Mouse (Mus musculus) liver, embryonic 16.5 days (tissue): Measurements from ENCODE around the gene Crcp. TPM values are rescaled to one million over a fixed set of nuclear protein-coding genes. Genes with fewer than 3 reads are reported as not detected.

Experiments used
- ATAC-seq: fragments of 200-750 bp; cut with Nextera tagmentation; 2 replicates; pipeline ENCODE4 v1.8.0; 2017; ENCODE audit warnings: low read depth, mild to moderate bottlenecking, moderate number of reproducible peaks, moderate library complexity
- H3K27ac ChIP-seq: fragments of 300-500 bp; sonication (generic); 2 replicates; pipeline ENCODE4 v1.5.1; 2014; ENCODE audit warnings: mild to moderate bottlenecking, low read length
- H3K27me3 ChIP-seq: fragments of 300-500 bp; sonication (generic); 2 replicates; pipeline ENCODE4 v1.6.1; 2014; ENCODE audit warnings: low read depth, low read length, mixed read lengths; ENCODE audit not compliant: control insufficient read depth, insufficient read depth
- H3K36me3 ChIP-seq: fragments of 300-500 bp; sonication (generic); 2 replicates; pipeline ENCODE4 v1.6.1; 2014; ENCODE audit warnings: mild to moderate bottlenecking; ENCODE audit not compliant: control insufficient read depth, insufficient read depth
- H3K4me1 ChIP-seq: fragments of 300-500 bp; sonication (generic); 2 replicates; pipeline ENCODE4 v1.6.1; 2014; ENCODE audit warnings: low read depth, low read length, mixed read lengths; ENCODE audit not compliant: control insufficient read depth
- H3K4me2 ChIP-seq: fragments of 300-500 bp; sonication (generic); 2 replicates; pipeline ENCODE4 v1.6.1; 2014; ENCODE audit warnings: low read depth, low read length, mixed read lengths
- H3K4me3 ChIP-seq: fragments of 300-500 bp; sonication (generic); 2 replicates; pipeline ENCODE4 v1.5.1; 2014; ENCODE audit warnings: low read depth, mild to moderate bottlenecking, low read length
- H3K9ac ChIP-seq: fragments of 300-500 bp; sonication (generic); 2 replicates; pipeline ENCODE4 v1.6.1; 2014; ENCODE audit warnings: low read depth, low read length
- H3K9me3 ChIP-seq: fragments of 300-500 bp; sonication (generic); replicated peaks from 2 replicates; pipeline ENCODE4 v1.6.1; 2016; ENCODE audit warnings: low read length; ENCODE audit not compliant: control insufficient read depth
- WGBS: fragments of 180-500 bp; shearing (Covaris S2); extraction: QIAGEN DNeasy Blood & Tissue Kit; methylation state at CpG from one replicate; pipeline ENCODE4 v1.1.7; 2014; ENCODE audit not compliant: insufficient replicate concordance; 5-methylcytosine and 5-hydroxymethylcytosine counted together
- polyA plus RNA-seq: library from polyadenylated mRNA; unstranded; fragments of >200 nt; fragmentation: Nextera tagmentation; extraction: Ambion mirVana; gene quantifications from 2 replicates; pipeline ENCODE4 v1.2.1, GENCODE M21; 2015

Crcp gene
- polyA plus RNA-seq, 1 experiment from 2014 or later: 17.8 TPM

DNA sequence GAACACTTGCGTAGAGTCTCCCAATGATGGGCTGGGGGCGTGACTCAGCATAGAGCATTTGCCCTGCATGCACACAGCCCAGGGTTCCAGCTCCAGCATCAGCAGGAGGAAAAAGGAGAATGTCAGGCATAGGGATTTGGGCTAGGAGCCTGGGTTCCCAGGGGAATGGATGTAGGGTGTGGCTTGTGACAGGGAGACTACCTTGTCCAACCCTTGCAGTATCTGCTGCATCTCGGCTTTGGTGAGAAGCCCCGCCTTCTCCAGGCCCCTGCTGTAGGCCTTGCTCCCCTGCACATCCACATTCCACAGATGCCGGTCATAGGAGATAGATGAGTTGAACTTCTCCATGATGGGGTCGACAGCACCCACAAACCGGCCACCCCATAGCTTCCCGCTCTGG is 9.6 kb upstream of the Crcp start:
- Histone ChIP-seq H3K27me3 (no peaks in the 10 kb centered on the region), H3K27ac (no peak overlapping the region), H3K9ac (no peak overlapping the region), H3K36me3 (peaks cover 9% of the 10 kb centered on the region; the same call in 1 of the 2 replicates), H3K4me2 (no peak overlapping the region), H3K4me1 (peaks cover 24% of the 10 kb centered on the region), H3K9me3 (no peaks in the 10 kb centered on the region), H3K4me3 (no peak overlapping the region)
- WGBS: 71% methylated on average over 8 of the region's 8 CpGs
- ATAC-seq: no peak

DNA sequence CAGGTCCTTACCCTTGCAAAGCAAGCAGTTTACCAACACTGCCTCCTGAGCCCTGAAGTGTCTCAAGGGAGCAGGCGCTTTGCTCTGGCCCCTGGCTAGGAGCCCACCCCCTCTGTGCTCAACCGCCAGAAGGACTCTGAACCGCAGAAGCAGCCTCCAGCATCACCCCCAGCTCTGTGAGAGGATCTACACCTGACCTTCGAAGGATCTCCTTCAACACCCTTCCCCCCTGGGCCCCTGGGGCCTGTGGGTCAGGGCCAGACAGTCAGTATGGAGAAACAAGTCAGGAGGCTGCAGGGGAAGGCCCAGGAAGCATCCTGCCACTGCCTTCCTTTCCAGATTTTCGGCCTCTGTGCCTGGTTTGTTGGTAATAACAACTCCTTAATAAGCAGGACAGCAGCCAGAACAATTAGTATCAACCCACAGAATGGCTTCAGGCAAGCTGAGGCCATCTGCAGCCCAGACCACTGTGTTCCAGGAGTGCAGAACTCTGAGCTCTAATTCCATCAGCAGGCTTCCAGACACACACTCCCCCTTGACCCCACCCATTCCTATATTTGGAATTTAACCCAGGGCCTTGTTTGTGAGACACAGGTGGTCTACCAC is 7.6 kb upstream of the Crcp start:
- H3K4me1 ChIP-seq: peaks cover 25% of the 10 kb centered on the region
- H3K4me2 ChIP-seq: no peak overlapping the region; the same call in 1 of the 2 replicates
- H3K9ac ChIP-seq: 0 out of 2 replicates have a peak overlapping the region, but pooled peaks have one; percentile 19
- H3K27me3 ChIP-seq: no peaks in the 10 kb centered on the region
- WGBS: 56% methylated on average over 5 of the region's 5 CpGs
- no peak overlapping the region for H3K27ac ChIP-seq
- H3K9me3 ChIP-seq: no peaks in the 10 kb centered on the region
- H3K36me3 ChIP-seq: 0 out of 2 replicates have a peak, but pooled peaks cover under 1% of the 10 kb centered on the region
- H3K4me3 ChIP-seq: no peak overlapping the region
- ATAC-seq: no peak

DNA sequence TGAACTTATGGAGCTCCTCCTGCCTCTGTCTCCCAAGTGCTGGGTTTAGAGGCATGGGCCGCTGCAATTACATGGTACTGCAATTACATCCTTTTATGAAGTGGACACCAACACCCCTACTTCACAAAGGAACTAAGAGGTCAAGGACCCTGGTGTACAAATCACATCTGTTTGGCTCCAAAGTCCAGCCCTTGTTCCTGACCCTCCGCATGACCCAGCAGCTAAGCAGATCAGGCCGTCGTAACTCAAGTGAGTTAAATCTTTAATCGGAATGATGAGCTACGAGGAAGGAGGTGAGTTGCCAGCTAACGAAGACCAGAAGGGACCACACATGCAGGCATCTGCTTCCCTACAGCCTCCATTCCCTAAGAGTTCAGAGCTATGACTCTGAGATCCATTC is 6.7 kb upstream of the Crcp start:
- no peaks in the 10 kb centered on the region for H3K36me3 ChIP-seq
- WGBS: 75% methylated on average over 7 of the region's 7 CpGs
- peak overlapping the region; percentile 75 for H3K4me3 ChIP-seq
- peaks cover 25% of the 10 kb centered on the region for H3K4me1 ChIP-seq
- no peaks in the 10 kb centered on the region for H3K9me3 ChIP-seq
- 0 out of 2 replicates have a peak overlapping the region, but pooled peaks have one; percentile 5 for H3K9ac ChIP-seq
- H3K27ac ChIP-seq: peak overlapping the region; percentile 51
- ATAC-seq: no peak
- H3K27me3 ChIP-seq: no peaks in the 10 kb centered on the region; the same call in 1 of the 2 replicates
- H3K4me2 ChIP-seq: peak overlapping the region; percentile 87

DNA sequence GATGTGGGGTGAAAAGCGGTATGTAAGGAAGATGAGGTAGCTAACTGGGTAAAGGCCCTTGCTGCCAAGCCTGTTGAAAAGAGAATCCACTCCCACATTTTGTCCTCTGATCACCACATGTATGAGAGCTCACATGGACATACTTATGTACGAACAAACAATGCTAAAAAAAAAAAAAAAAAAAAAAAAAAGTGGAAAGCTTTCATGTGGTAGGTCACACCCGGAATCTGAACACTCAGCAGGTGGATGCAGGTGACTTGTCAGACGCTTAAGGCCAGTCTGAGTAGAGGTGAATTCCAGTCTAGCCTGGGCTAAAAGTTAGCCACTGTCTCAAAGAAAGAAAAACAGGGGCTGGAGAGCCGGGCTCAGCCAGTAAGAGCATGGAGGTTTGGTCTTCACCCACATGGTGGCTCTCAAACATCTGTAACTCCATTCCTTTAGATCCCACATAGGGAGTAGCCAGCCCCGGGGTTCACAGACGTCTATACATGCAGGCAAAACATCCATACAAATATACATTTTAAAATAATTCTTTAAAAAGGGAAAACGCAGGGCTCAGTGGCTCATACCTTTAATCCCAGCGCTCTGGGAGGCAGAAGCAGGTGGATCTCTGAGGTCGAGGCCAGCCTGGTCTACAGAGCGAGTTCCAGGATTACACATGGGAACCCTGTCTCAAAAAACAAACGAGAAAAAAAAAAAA is 5.9 kb upstream of the Crcp start:
- H3K27me3 ChIP-seq: no peaks in the 10 kb centered on the region; the same call in 1 of the 2 replicates
- H3K9me3 ChIP-seq: no peaks in the 10 kb centered on the region
- no peak for ATAC-seq
- 31% methylated on average over 12 of the region's 12 CpGs for WGBS
- peak overlapping the region; percentile 76 for H3K9ac ChIP-seq
- H3K4me1 ChIP-seq: peaks cover 25% of the 10 kb centered on the region
- peak overlapping the region; percentile 92 for H3K27ac ChIP-seq
- H3K4me3 ChIP-seq: peak overlapping the region; percentile 75
- no peaks in the 10 kb centered on the region for H3K36me3 ChIP-seq
- H3K4me2 ChIP-seq: peak overlapping the region; percentile 87

DNA sequence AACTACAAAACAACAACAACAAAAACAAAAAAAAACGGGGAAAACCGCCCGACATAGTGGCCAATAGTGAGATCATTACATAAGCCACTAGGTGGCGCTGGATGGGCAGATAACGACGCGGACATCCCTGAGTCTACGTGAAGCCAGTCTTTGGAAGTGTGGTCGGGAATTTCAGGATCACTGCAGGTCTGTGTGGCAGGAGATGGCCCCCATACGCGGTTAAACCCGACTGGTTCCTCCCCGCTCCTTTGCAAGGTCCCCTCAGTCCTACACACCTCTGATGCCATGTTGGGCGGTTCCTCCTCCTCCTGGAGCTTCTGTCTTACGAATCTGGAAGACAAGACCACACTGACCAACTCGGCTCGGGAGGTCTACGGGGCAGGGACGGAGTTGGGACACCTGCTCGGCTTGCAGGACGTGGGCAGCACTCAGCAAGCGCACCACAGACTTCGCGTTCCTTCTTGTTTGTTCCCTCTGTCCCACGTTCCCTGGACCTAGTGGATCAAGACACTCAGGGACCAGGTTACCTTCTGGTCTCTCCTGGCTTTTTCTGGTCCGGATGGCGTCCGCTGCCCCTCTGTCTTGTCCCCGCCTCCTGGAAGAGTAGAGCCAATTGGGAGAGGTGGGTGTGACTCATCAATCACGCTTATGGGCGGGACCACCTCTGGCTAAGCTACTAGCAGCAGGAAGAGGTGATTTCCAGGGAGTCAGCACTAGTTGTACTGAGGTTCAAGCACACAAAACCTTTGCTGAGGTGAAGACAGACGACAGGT is 5.1 kb upstream of the Crcp start:
- Histone ChIP-seq H3K4me1 (peaks cover 25% of the 10 kb centered on the region), H3K9ac (peak overlapping the region; percentile 76), H3K27me3 (no peaks in the 10 kb centered on the region; the same call in 1 of the 2 replicates), H3K36me3 (no peaks in the 10 kb centered on the region), H3K4me3 (peak overlapping the region; percentile 75), H3K4me2 (peak overlapping the region; percentile 87), H3K9me3 (no peaks in the 10 kb centered on the region), H3K27ac (peak overlapping the region; percentile 92)
- ATAC-seq: peak; percentile 92
- WGBS: under 1% methylated on average over 32 of the region's 32 CpGs

DNA sequence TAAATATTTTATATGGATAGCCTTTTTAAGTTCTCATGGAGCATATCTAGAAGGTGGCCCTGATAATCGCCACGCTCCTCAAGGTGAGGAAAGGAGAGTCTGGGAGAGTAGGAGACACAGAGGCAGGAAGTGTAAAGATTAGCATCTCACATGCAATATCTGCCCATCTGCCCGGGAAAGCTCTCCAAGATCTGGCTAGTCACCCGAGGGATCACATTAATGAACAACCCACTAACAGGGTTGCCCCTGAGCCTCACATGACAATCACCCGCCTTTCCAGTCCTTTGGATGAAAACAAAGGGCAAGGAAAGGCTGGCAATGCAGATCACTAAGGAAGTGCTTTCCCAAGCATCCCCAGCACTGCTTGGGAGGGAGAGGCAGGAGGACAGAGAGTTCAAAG is 2.0 kb upstream of the Crcp start:
- H3K4me2 ChIP-seq: no peak overlapping the region
- ATAC-seq: no peak
- H3K9ac ChIP-seq: no peak overlapping the region
- no peaks in the 10 kb centered on the region for H3K36me3 ChIP-seq
- peaks cover 24% of the 10 kb centered on the region for H3K4me1 ChIP-seq
- no peak overlapping the region for H3K27ac ChIP-seq
- 58% methylated on average over 5 of the region's 5 CpGs for WGBS
- H3K4me3 ChIP-seq: no peak overlapping the region
- H3K9me3 ChIP-seq: no peaks in the 10 kb centered on the region
- H3K27me3 ChIP-seq: no peaks in the 10 kb centered on the region; the same call in 1 of the 2 replicates

DNA sequence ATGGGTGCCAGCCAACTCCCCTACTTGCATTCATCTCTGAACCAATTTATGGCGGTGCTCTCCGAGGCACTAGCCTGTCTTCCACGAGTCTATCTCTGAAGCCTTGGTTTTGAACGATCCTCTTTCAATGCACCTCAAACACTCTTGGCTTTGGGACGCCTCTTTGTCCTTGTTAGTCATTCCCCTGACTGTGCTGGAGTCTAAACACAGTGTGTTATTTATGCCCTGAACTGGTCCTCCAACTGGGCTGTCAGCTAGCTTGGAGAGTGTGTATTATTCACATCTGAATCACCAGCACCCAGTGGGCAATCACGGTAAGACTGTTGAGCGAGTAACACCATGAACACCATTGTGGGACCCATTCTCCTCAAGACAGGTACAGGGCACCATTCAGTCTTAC is 1.4 kb upstream of the Crcp start:
- Histone ChIP-seq H3K27me3 (no peaks in the 10 kb centered on the region; the same call in 1 of the 2 replicates), H3K4me2 (no peak overlapping the region), H3K4me1 (peaks cover 27% of the 10 kb centered on the region), H3K36me3 (no peaks in the 10 kb centered on the region), H3K9ac (no peak overlapping the region), H3K9me3 (no peaks in the 10 kb centered on the region), H3K4me3 (no peak overlapping the region), H3K27ac (no peak overlapping the region)
- no peak for ATAC-seq
- 77% methylated on average over 7 of the region's 7 CpGs for WGBS

DNA sequence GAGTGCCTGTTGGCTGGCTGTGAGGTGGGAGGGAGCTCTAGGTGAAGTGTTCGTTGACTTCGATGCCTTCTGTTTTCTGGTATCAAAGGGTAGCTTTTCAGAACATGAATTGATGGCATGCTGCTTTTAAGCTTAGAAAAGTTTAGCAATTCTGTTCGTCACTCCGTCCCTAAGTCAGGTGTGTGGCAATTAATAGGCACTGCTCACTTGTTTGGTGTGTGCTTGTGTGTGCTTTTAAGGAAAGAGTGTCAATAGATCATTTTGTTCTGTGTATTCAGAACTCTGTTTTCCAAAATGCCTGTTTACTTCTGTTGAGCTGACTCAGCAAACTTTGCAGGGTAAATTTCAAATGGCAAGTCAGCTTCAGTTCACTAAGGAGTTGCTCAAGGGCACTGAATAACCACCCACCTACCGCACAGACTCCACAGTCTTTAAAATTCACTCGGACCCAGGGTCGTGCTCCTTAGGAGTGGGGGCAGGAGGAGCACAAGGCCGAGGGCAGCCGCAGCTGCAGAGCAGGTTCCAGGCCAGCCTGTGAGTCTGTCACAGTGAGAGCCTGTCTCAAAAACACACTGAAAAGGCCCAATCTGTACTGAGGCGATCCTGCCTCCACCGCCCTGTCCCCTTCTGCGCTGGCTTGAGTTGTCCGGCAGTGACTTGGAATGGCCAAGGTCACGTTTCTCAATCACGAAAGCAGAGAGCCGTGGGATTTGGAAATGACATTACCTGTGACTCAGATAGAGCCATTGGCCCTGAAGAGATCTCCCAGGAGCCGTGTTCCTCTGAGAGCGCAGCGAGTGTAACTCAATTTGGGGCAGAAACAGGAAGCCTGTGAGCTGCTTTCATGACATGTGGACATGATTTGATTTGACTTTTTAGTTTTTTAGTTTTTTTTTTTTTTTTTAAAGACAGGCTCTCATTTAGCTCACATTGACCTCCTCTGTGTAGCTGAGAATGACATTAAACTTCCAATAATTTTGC is 2.6 kb downstream of the Crcp start:
- Histone ChIP-seq H3K9ac (no peak overlapping the region), H3K4me2 (no peak overlapping the region), H3K36me3 (no peaks in the 10 kb centered on the region), H3K27ac (no peak overlapping the region), H3K9me3 (no peaks in the 10 kb centered on the region), H3K4me1 (peaks cover 26% of the 10 kb centered on the region), H3K27me3 (no peaks in the 10 kb centered on the region; the same call in 1 of the 2 replicates), H3K4me3 (no peak overlapping the region)
- 76% methylated on average over 19 of the region's 19 CpGs for WGBS
- no peak for ATAC-seq
